ENCODE assay signal across 16 mouse cellular contexts in genomic region chr3:94481429-94481828, GRCm38 (mm10). TPM values are rescaled to one million over a fixed set of nuclear protein-coding genes. Genes with fewer than 3 reads are reported as not detected.
DNase-seq lines count a peak whose midpoint lies in the region; ATAC-seq and TF ChIP-seq lines count a peak whose summit lies in the region.
"Had no signal": no experiment of that assay in that cellular context is flagged by ENCODE, and none has a peak within 500 bp of the region (broad histone marks: within the 10 kb centered on the region; RNA-seq: fewer than 3 reads in every experiment).

No protein-coding gene starts in this region.

- ATAC-seq in forebrain, embryonic 11.5 days (replicated peaks; ENCODE audit: low FRiP score), result no peak
- no peak for ATAC-seq in midbrain, embryonic 14.5 days (ENCODE audit: low FRiP score, low TSS enrichment)
- ATAC-seq: intestine, embryonic 15.5 days had no signal

- H3K27ac ChIP-seq in forebrain, embryonic 10.5 days, result peak overlapping the region; percentile 66; the same call in 1 of the 2 replicates
- no peak overlapping the region for H3K27ac ChIP-seq in forebrain, embryonic 11.5 days (ENCODE audit: low read depth, low read length)
- no peak overlapping the region for H3K27ac ChIP-seq in testis, adult 2 months (ENCODE audit: control insufficient read depth, insufficient read depth, low read depth, low read length)
- H3K27ac ChIP-seq in midbrain, embryonic 14.5 days (replicated peaks; ENCODE audit: low read depth, low read length), result peak overlapping the region; percentile 92
- H3K27ac ChIP-seq: intestine, embryonic 15.5 days; limb, embryonic 13.5 days had no signal

- no peak for DNase-seq in forebrain, embryonic 10.5 days (ENCODE audit: extremely low spot score, low spot score)
- no peak for DNase-seq in forebrain, embryonic 11.5 days (ENCODE audit: low spot score)
- DNase-seq in testis, postnatal 10 days (ENCODE audit: low spot score), result no peak
- DNase-seq in midbrain, embryonic 14.5 days, result no peak
- no peak for DNase-seq in right cerebral cortex, postnatal 14 days
- no peak for DNase-seq in spleen, postnatal 4 days (ENCODE audit: low spot score in 2 of 2)
- DNase-seq in frontal cortex, postnatal 14 days (ENCODE audit: low spot score in 2 of 2), result no peak
- DNase-seq: adrenal gland, adult 8-10 months; heart, postnatal 10 days; kidney, postnatal 10 days; lung, postnatal 4 days; thymus, postnatal 25 days had no signal

- TF ChIP-seq CTCF in testis, adult 2 months (IDR thresholded peaks at IDR 0.05; ENCODE audit: control insufficient read depth, insufficient read depth, insufficient replicate concordance, low read depth, low read length), result no peak

- H3K27me3 ChIP-seq in forebrain, embryonic 10.5 days (ENCODE audit: poor library complexity, severe bottlenecking), result peaks cover 43% of the 10 kb centered on the region
- H3K27me3 ChIP-seq in forebrain, embryonic 11.5 days (ENCODE audit: control insufficient read depth, insufficient read depth, low read length), result no peaks in the 10 kb centered on the region; the same call in 1 of the 2 replicates
- no peaks in the 10 kb centered on the region for H3K27me3 ChIP-seq in testis, adult 2 months (ENCODE audit: control insufficient read depth, insufficient read depth, low read length)
- no peaks in the 10 kb centered on the region for H3K27me3 ChIP-seq in midbrain, embryonic 14.5 days (ENCODE audit: control insufficient read depth, insufficient read depth, low read length)
- H3K27me3 ChIP-seq: intestine, embryonic 15.5 days had no signal

- no peaks in the 10 kb centered on the region for H3K9me3 ChIP-seq in forebrain, embryonic 10.5 days
- H3K9me3 ChIP-seq in forebrain, embryonic 11.5 days (ENCODE audit: control insufficient read depth, low read length), result no peaks in the 10 kb centered on the region
- no peaks in the 10 kb centered on the region for H3K9me3 ChIP-seq in midbrain, embryonic 14.5 days (ENCODE audit: control insufficient read depth, low read length)
- H3K9me3 ChIP-seq: intestine, embryonic 15.5 days; limb, embryonic 13.5 days had no signal

- H3K36me3 ChIP-seq in forebrain, embryonic 10.5 days (replicated peaks), result peaks cover 8% of the 10 kb centered on the region; the same call in 1 of the 2 replicates
- no peaks in the 10 kb centered on the region for H3K36me3 ChIP-seq in forebrain, embryonic 11.5 days (ENCODE audit: control insufficient read depth, insufficient read depth, low read length)
- H3K36me3 ChIP-seq in testis, adult 2 months (ENCODE audit: control insufficient read depth, insufficient read depth, low read length), result no peaks in the 10 kb centered on the region
- H3K36me3 ChIP-seq in midbrain, embryonic 14.5 days (ENCODE audit: control insufficient read depth, insufficient read depth, low read length), result peaks cover 44% of the 10 kb centered on the region
- H3K36me3 ChIP-seq: intestine, embryonic 15.5 days; limb, embryonic 13.5 days had no signal

- peaks cover 100% of the 10 kb centered on the region for H3K4me1 ChIP-seq in forebrain, embryonic 10.5 days
- H3K4me1 ChIP-seq in forebrain, embryonic 11.5 days (replicated peaks; ENCODE audit: control insufficient read depth, insufficient read depth, low read length), result peaks cover 48% of the 10 kb centered on the region
- peaks cover 9% of the 10 kb centered on the region for H3K4me1 ChIP-seq in testis, adult 2 months (ENCODE audit: control insufficient read depth, insufficient read depth, low read length)
- H3K4me1 ChIP-seq in midbrain, embryonic 14.5 days (ENCODE audit: control insufficient read depth, insufficient read depth, low read length), result peaks cover 71% of the 10 kb centered on the region

- no peak overlapping the region for H3K4me3 ChIP-seq in forebrain, embryonic 10.5 days
- H3K4me3 ChIP-seq in forebrain, embryonic 11.5 days (ENCODE audit: low read depth, low read length), result no peak overlapping the region
- peak overlapping the region; percentile 86 for H3K4me3 ChIP-seq in testis, adult 2 months (ENCODE audit: control insufficient read depth, low read depth, low read length)
- no peak overlapping the region; the same call in 1 of the 2 replicates for H3K4me3 ChIP-seq in midbrain, embryonic 14.5 days (replicated peaks; ENCODE audit: low read depth, low read length)
- H3K4me3 ChIP-seq: intestine, embryonic 15.5 days; limb, embryonic 13.5 days had no signal

- 62% methylated on average over 4 of the region's 4 CpGs for WGBS in forebrain, embryonic 10.5 days
- 54% methylated on average over 4 of the region's 4 CpGs for WGBS in forebrain, embryonic 11.5 days
- WGBS in midbrain, embryonic 14.5 days, result 62% methylated on average over 4 of the region's 4 CpGs

- TF ChIP-seq POLR2A in testis, adult 2 months (IDR thresholded peaks at IDR 0.05; ENCODE audit: control insufficient read depth, low read depth, low read length), result no peak

- no peak overlapping the region for H3K4me2 ChIP-seq in forebrain, embryonic 11.5 days (ENCODE audit: low read depth, low read length, severe bottlenecking)
- H3K4me2 ChIP-seq in midbrain, embryonic 14.5 days (ENCODE audit: low read length), result peak overlapping the region; percentile 96
- H3K4me2 ChIP-seq: intestine, embryonic 15.5 days; limb, embryonic 13.5 days had no signal

- H3K9ac ChIP-seq in forebrain, embryonic 11.5 days (ENCODE audit: low read length), result no peak overlapping the region
- H3K9ac ChIP-seq in midbrain, embryonic 14.5 days (replicated peaks; ENCODE audit: low read length), result no peak overlapping the region
- H3K9ac ChIP-seq: intestine, embryonic 15.5 days; limb, embryonic 13.5 days had no signal

RNA-seq across cellular contexts. Expression of gene Riiad1, which starts 1.3 kb away (rescaled TPM):
- 6.0 and 6.9 TPM in 2 replicates for polyA plus RNA-seq in forebrain, embryonic 10.5 days (2016; fragmentation: Nextera tagmentation; extraction: Ambion mirVana)
- polyA plus RNA-seq in forebrain, embryonic 11.5 days (2014; fragmentation: Nextera tagmentation; extraction: Ambion mirVana), result 12.8 and 15.5 TPM in 2 replicates
- polyA plus RNA-seq in testis, adult 2 months (2012; rRNA removed), result 107 and 109 TPM in 2 replicates
- 23.8 and 30.8 TPM in 2 replicates for polyA plus RNA-seq in midbrain, embryonic 14.5 days (2014; fragmentation: Nextera tagmentation; extraction: Ambion mirVana)

RNA-seq across cellular contexts. Expression of gene Celf3, which starts 3.3 kb away (rescaled TPM):
- polyA plus RNA-seq in forebrain, embryonic 10.5 days (2016; fragmentation: Nextera tagmentation; extraction: Ambion mirVana), result 34.7 and 46.8 TPM in 2 replicates
- polyA plus RNA-seq in forebrain, embryonic 11.5 days (2014; fragmentation: Nextera tagmentation; extraction: Ambion mirVana), result 137 and 149 TPM in 2 replicates
- 243 and 256 TPM in 2 replicates for polyA plus RNA-seq in testis, adult 2 months (2012; rRNA removed)
- polyA plus RNA-seq in midbrain, embryonic 14.5 days (2014; fragmentation: Nextera tagmentation; extraction: Ambion mirVana), result 321 and 376 TPM in 2 replicates

RNA-seq across cellular contexts. Expression of gene Oaz3, which starts 37.7 kb away (rescaled TPM):
- polyA plus RNA-seq in forebrain, embryonic 10.5 days (2016; fragmentation: Nextera tagmentation; extraction: Ambion mirVana), result 0.62 and 0.81 TPM in 2 replicates
- 0.40 and 0.76 TPM in 2 replicates for polyA plus RNA-seq in forebrain, embryonic 11.5 days (2014; fragmentation: Nextera tagmentation; extraction: Ambion mirVana)
- 2,779 and 3,078 TPM in 2 replicates for polyA plus RNA-seq in testis, adult 2 months (2012; rRNA removed)
- 0.36 and 1.2 TPM in 2 replicates for polyA plus RNA-seq in midbrain, embryonic 14.5 days (2014; fragmentation: Nextera tagmentation; extraction: Ambion mirVana)
- polyA plus RNA-seq: embryonic facial prominence, embryonic 14.5 days had no signal

RNA-seq across cellular contexts. Expression of gene Mrpl9, which starts 38.3 kb away (rescaled TPM):
- polyA plus RNA-seq in forebrain, embryonic 10.5 days (2016; fragmentation: Nextera tagmentation; extraction: Ambion mirVana), result 70.9 and 74.5 TPM in 2 replicates
- polyA plus RNA-seq in forebrain, embryonic 11.5 days (2014; fragmentation: Nextera tagmentation; extraction: Ambion mirVana), result 65.3 and 67.0 TPM in 2 replicates
- 16.8 and 17.1 TPM in 2 replicates for polyA plus RNA-seq in testis, adult 2 months (2012; rRNA removed)
- polyA plus RNA-seq in midbrain, embryonic 14.5 days (2014; fragmentation: Nextera tagmentation; extraction: Ambion mirVana), result 52.6 and 54.1 TPM in 2 replicates

Comparison
In these comparisons a context has a peak if more than half of its experiments do, and no peak if none do; other contexts are left out.
1. H3K27ac ChIP-seq: peak in forebrain, embryonic 10.5 days (single experiment) and midbrain, embryonic 14.5 days (single experiment); none in forebrain, embryonic 11.5 days (single experiment) and testis, adult 2 months (single experiment).
2. RNA of gene Oaz3, which starts 37.7 kb away (polyA plus RNA-seq): 2,779 to 3,078 TPM in testis, adult 2 months; 0.62 to 0.81 TPM in forebrain, embryonic 10.5 days, 0.40 to 0.76 TPM in forebrain, embryonic 11.5 days and 0.36 to 1.2 TPM in midbrain, embryonic 14.5 days; every median in the first group is over 1,000 times any median in the second.